Mouse (Mus musculus) urinary bladder, postnatal 14 days (tissue): ENCODE results near the gene Tjp3.

Experiments
- DNase-seq: peaks from one replicate; pipeline ENCODE4 v3.0.0; 2021; ENCODE audit warnings: low spot score

Tjp3 gene

GRCm38 (mm10) chr10:81297246-81297645 is 5.9 kb upstream of the Tjp3 start:
- no peak for DNase-seq

GRCm38 (mm10) chr10:81295185-81295584 is 3.8 kb upstream of the Tjp3 start:
- DNase-seq: no peak

- DNase-seq: no peak
Observed at GRCm38 (mm10) chr10:81294442-81294841, 3.1 kb upstream of the Tjp3 start.

- no peak for DNase-seq
Observed at GRCm38 (mm10) chr10:81293334-81294030, 2.1 kb upstream of the Tjp3 start.

- peak; percentile 99 for DNase-seq
Observed at GRCm38 (mm10) chr10:81292554-81293333, 1.4 kb upstream of the Tjp3 start, which contains the start of gene Pip5k1c. TSS of gene Pip5k1c (plus strand) at chr10:81292963.

- DNase-seq: peak; percentile 73
Observed at GRCm38 (mm10) chr10:81290698-81291460, 502 bp downstream of the Tjp3 start.

GRCm38 (mm10) chr10:81289811-81290210 is 1.6 kb downstream of the Tjp3 start:
- peak; percentile 78 for DNase-seq

- DNase-seq: peak; percentile 70
Observed at GRCm38 (mm10) chr10:81289278-81289677, 2.1 kb downstream of the Tjp3 start.

- DNase-seq: peak; percentile 52
Observed at GRCm38 (mm10) chr10:81288601-81289000, 2.8 kb downstream of the Tjp3 start.

GRCm38 (mm10) chr10:81287513-81288157 is 3.7 kb downstream of the Tjp3 start:
- peak; percentile 73 for DNase-seq

- DNase-seq: peak; percentile 73
Observed at GRCm38 (mm10) chr10:81286586-81286985, 4.8 kb downstream of the Tjp3 start.

- peak; percentile 94 for DNase-seq
Observed at GRCm38 (mm10) chr10:81285694-81286450, 5.5 kb downstream of the Tjp3 start.

GRCm38 (mm10) chr10:81284719-81285118 is 6.7 kb downstream of the Tjp3 start:
- peak; percentile 69 for DNase-seq

GRCm38 (mm10) chr10:81284189-81284588 is 7.2 kb downstream of the Tjp3 start:
- DNase-seq: peak; percentile 45

GRCm38 (mm10) chr10:81279496-81279895 is 11.9 kb downstream of the Tjp3 start:
- no peak for DNase-seq

- no peak for DNase-seq
Observed at GRCm38 (mm10) chr10:81277676-81278075, 13.7 kb downstream of the Tjp3 start.

GRCm38 (mm10) chr10:81273842-81274241 is 17.5 kb downstream of the Tjp3 start:
- no peak for DNase-seq

GRCm38 (mm10) chr10:81272356-81272755 is 19.0 kb downstream of the Tjp3 start:
- DNase-seq: no peak

GRCm38 (mm10) chr10:81268643-81269412 is 22.6 kb downstream of the Tjp3 start:
- no peak for DNase-seq

GRCm38 (mm10) chr10:81268056-81268455 is 23.3 kb downstream of the Tjp3 start:
- DNase-seq: peak; percentile 87
